Mouse (Mus musculus) kidney, embryonic 14.5 days (tissue): ENCODE measurements around the gene Lef1. TPM values are rescaled to one million over a fixed set of nuclear protein-coding genes. Genes with fewer than 3 reads are reported as not detected.

Experiments used
- ATAC-seq: fragments of 200-750 bp; cut with Nextera tagmentation; 2 replicates; pipeline ENCODE4 v1.8.0; 2017; ENCODE audit warnings: moderate number of reproducible peaks, mild to moderate bottlenecking, moderate TSS enrichment, moderate library complexity; ENCODE audit not compliant: low FRiP score, low TSS enrichment
- H3K27ac ChIP-seq: fragments of 300-500 bp; sonication (generic); 2 replicates; pipeline ENCODE4 v1.5.1; 2014; ENCODE audit warnings: low read depth, mild to moderate bottlenecking, low read length, moderate library complexity, mixed read lengths
- H3K27me3 ChIP-seq: fragments of 300-500 bp; sonication (generic); 2 replicates; pipeline ENCODE4 v1.6.1; 2014; ENCODE audit warnings: mild to moderate bottlenecking, low read length; ENCODE audit not compliant: control insufficient read depth, insufficient read depth
- H3K36me3 ChIP-seq: fragments of 300-500 bp; sonication (generic); 2 replicates; pipeline ENCODE4 v1.6.1; 2014; ENCODE audit warnings: low read length, mixed read lengths; ENCODE audit not compliant: control insufficient read depth, insufficient read depth
- H3K4me1 ChIP-seq: fragments of 300-500 bp; sonication (generic); 2 replicates; pipeline ENCODE4 v1.6.1; 2014; ENCODE audit warnings: low read length, mixed read lengths; ENCODE audit not compliant: control insufficient read depth, insufficient read depth
- H3K4me2 ChIP-seq: fragments of 300-500 bp; sonication (generic); replicated peaks from 2 replicates; pipeline ENCODE4 v1.6.1; 2014; ENCODE audit warnings: low read depth, mild to moderate bottlenecking, low read length
- H3K4me3 ChIP-seq: fragments of 300-500 bp; sonication (generic); 2 replicates; pipeline ENCODE4 v1.5.1; 2014; ENCODE audit warnings: mild to moderate bottlenecking, low read length
- H3K9ac ChIP-seq: fragments of 300-500 bp; sonication (generic); 2 replicates; pipeline ENCODE4 v1.6.1; 2014; ENCODE audit warnings: low read depth, mild to moderate bottlenecking, low read length, moderate library complexity
- H3K9me3 ChIP-seq: fragments of 300-500 bp; sonication (generic); 2 replicates; pipeline ENCODE4 v1.6.1; 2016; ENCODE audit warnings: low read length; ENCODE audit not compliant: control insufficient read depth
- WGBS: fragments of 180-500 bp; shearing (Covaris S2); extraction: QIAGEN DNeasy Blood & Tissue Kit; methylation state at CpG from one replicate; pipeline ENCODE4 v1.1.7; 2014; 5-methylcytosine and 5-hydroxymethylcytosine counted together
- polyA plus RNA-seq: library from polyadenylated mRNA; unstranded; fragments of >200 nt; fragmentation: Nextera tagmentation; extraction: Ambion mirVana; gene quantifications from 2 replicates; pipeline ENCODE4 v1.2.1, GENCODE M21; 2014

Lef1 gene
- polyA plus RNA-seq, 1 experiment from 2014 or later = 32.1 TPM

- ATAC-seq = peak; percentile 17; the same call in 1 of the 2 replicates
Observed at GRCm38 (mm10) chr3:131083722-131084121, 26.5 kb upstream of the Lef1 start.

GRCm38 (mm10) chr3:131084718-131085561, 25.3 kb upstream of the Lef1 start:
- Histone ChIP-seq H3K27me3 (no peaks in the 10 kb centered on the region), H3K27ac (no peak overlapping the region), H3K36me3 (no peaks in the 10 kb centered on the region), H3K4me1 (peaks cover 4% of the 10 kb centered on the region; the same call in 1 of the 2 replicates), H3K9me3 (no peaks in the 10 kb centered on the region), H3K4me2 (peak overlapping the region; percentile 47), H3K4me3 (peak overlapping the region; percentile 34), H3K9ac (peak overlapping the region; percentile 1; the same call in 1 of the 2 replicates)
- no peak; the same call in 1 of the 2 replicates for ATAC-seq
- 5% methylated on average over 30 of the region's 30 CpGs for WGBS

More at GRCm38 (mm10) chr3:131083722-131084121, 26.5 kb upstream of the Lef1 start:
- Histone ChIP-seq H3K27me3 (no peaks in the 10 kb centered on the region), H3K4me3 (no peak overlapping the region), H3K36me3 (no peaks in the 10 kb centered on the region), H3K9me3 (no peaks in the 10 kb centered on the region), H3K9ac (no peak overlapping the region), H3K4me1 (peaks cover 4% of the 10 kb centered on the region; the same call in 1 of the 2 replicates), H3K4me2 (no peak overlapping the region), H3K27ac (no peak overlapping the region)
- WGBS = 72% methylated on average over 6 of the region's 6 CpGs

- Histone ChIP-seq H3K9ac (no peak overlapping the region), H3K36me3 (no peaks in the 10 kb centered on the region), H3K9me3 (no peaks in the 10 kb centered on the region), H3K4me2 (no peak overlapping the region), H3K27me3 (no peaks in the 10 kb centered on the region), H3K27ac (no peak overlapping the region), H3K4me1 (peaks cover 4% of the 10 kb centered on the region; the same call in 1 of the 2 replicates), H3K4me3 (no peak overlapping the region)
- 64% methylated on average over 9 of the region's 9 CpGs for WGBS
- ATAC-seq = no peak
Observed at GRCm38 (mm10) chr3:131085978-131086377, 24.3 kb upstream of the Lef1 start.

- Histone ChIP-seq H3K9me3 (no peaks in the 10 kb centered on the region), H3K27ac (no peak overlapping the region), H3K36me3 (no peaks in the 10 kb centered on the region), H3K27me3 (no peaks in the 10 kb centered on the region), H3K4me1 (peaks cover 1% of the 10 kb centered on the region; the same call in 1 of the 2 replicates), H3K4me3 (no peak overlapping the region), H3K4me2 (no peak overlapping the region), H3K9ac (no peak overlapping the region)
- no peak for ATAC-seq
- 44% methylated on average over 3 of the region's 3 CpGs for WGBS
Observed at GRCm38 (mm10) chr3:131089721-131090120, 20.6 kb upstream of the Lef1 start.

- 31% methylated on average over 6 of the region's 6 CpGs for WGBS
- Histone ChIP-seq H3K9me3 (no peaks in the 10 kb centered on the region), H3K4me3 (no peak overlapping the region), H3K9ac (no peak overlapping the region), H3K27ac (no peak overlapping the region), H3K4me2 (no peak overlapping the region), H3K36me3 (no peaks in the 10 kb centered on the region), H3K4me1 (no peaks in the 10 kb centered on the region), H3K27me3 (no peaks in the 10 kb centered on the region)
- no peak for ATAC-seq
Observed at GRCm38 (mm10) chr3:131092113-131092512, 18.2 kb upstream of the Lef1 start.

- peak; percentile 49; the same call in 1 of the 2 replicates for ATAC-seq
- Histone ChIP-seq H3K27ac (no peak overlapping the region), H3K4me3 (no peak overlapping the region), H3K9ac (no peak overlapping the region), H3K9me3 (no peaks in the 10 kb centered on the region), H3K36me3 (no peaks in the 10 kb centered on the region), H3K27me3 (no peaks in the 10 kb centered on the region), H3K4me2 (no peak overlapping the region), H3K4me1 (no peaks in the 10 kb centered on the region)
- 59% methylated on average over 12 of the region's 12 CpGs for WGBS
Observed at GRCm38 (mm10) chr3:131093736-131094135, 16.5 kb upstream of the Lef1 start.

GRCm38 (mm10) chr3:131096105-131096504, 14.2 kb upstream of the Lef1 start:
- no peaks in the 10 kb centered on the region for H3K36me3 ChIP-seq
- H3K4me1 ChIP-seq = no peaks in the 10 kb centered on the region
- H3K27ac ChIP-seq = no peak overlapping the region
- H3K27me3 ChIP-seq = no peaks in the 10 kb centered on the region
- ATAC-seq = no peak
- WGBS = 84% methylated on average over 4 of the region's 4 CpGs
- H3K9ac ChIP-seq = no peak overlapping the region
- no peak overlapping the region for H3K4me3 ChIP-seq
- no peaks in the 10 kb centered on the region for H3K9me3 ChIP-seq
- no peak overlapping the region for H3K4me2 ChIP-seq

- H3K27me3 ChIP-seq = peaks cover 35% of the 10 kb centered on the region
- no peak overlapping the region for H3K9ac ChIP-seq
- 27% methylated on average over 13 of the region's 13 CpGs for WGBS
- no peaks in the 10 kb centered on the region for H3K36me3 ChIP-seq
- no peak overlapping the region for H3K4me2 ChIP-seq
- H3K4me3 ChIP-seq = no peak overlapping the region
- H3K27ac ChIP-seq = no peak overlapping the region
- H3K9me3 ChIP-seq = no peaks in the 10 kb centered on the region
- peaks cover 4% of the 10 kb centered on the region for H3K4me1 ChIP-seq
- no peak for ATAC-seq
Observed at GRCm38 (mm10) chr3:131102191-131102774, 8.0 kb upstream of the Lef1 start.

GRCm38 (mm10) chr3:131105362-131105761, 4.9 kb upstream of the Lef1 start:
- WGBS = 43% methylated on average over 8 of the region's 8 CpGs
- H3K27me3 ChIP-seq = peaks cover 59% of the 10 kb centered on the region
- H3K27ac ChIP-seq = no peak overlapping the region
- peak overlapping the region; percentile 72; the same call in 1 of the 2 replicates for H3K4me2 ChIP-seq
- H3K9ac ChIP-seq = no peak overlapping the region
- ATAC-seq = no peak
- H3K9me3 ChIP-seq = no peaks in the 10 kb centered on the region
- H3K4me3 ChIP-seq = no peak overlapping the region
- H3K4me1 ChIP-seq = peaks cover 18% of the 10 kb centered on the region
- H3K36me3 ChIP-seq = no peaks in the 10 kb centered on the region
